Comparison of ENCODE assay signal across 31 mouse cellular contexts in genomic region chr6:66160805-66161204, GRCm38 (mm10).
A peak's percentile ranks its signal among the peaks of the same experiment; 100 is the strongest.
DNase-seq lines count a peak whose midpoint lies in the region; ATAC-seq and TF ChIP-seq lines count a peak whose summit lies in the region.
"Had no signal": no experiment of that assay in that cellular context is flagged by ENCODE, and none has a peak within 500 bp of the region (broad histone marks: within the 10 kb centered on the region; RNA-seq: fewer than 3 reads in every experiment).

No protein-coding gene starts in this region.

- H3K4me2 ChIP-seq in kidney, postnatal 0 days (ENCODE audit: low read length) = no peak overlapping the region
- H3K4me2 ChIP-seq: embryonic facial prominence, embryonic 12.5 days; embryonic facial prominence, embryonic 15.5 days; heart, embryonic 13.5 days; hindbrain, embryonic 13.5 days had no signal

- H3K36me3 ChIP-seq in kidney, postnatal 0 days (ENCODE audit: insufficient read depth, low read length) = no peaks in the 10 kb centered on the region
- H3K36me3 ChIP-seq: embryonic facial prominence, embryonic 12.5 days; embryonic facial prominence, embryonic 15.5 days; G1E; heart, embryonic 10.5 days; heart, embryonic 13.5 days; hindbrain, embryonic 13.5 days had no signal

- 27% methylated on average over 2 of the region's 2 CpGs for WGBS in kidney, postnatal 0 days

- no peak for TF ChIP-seq CTCF in kidney, postnatal 0 days (IDR thresholded peaks at IDR 0.05; ENCODE audit: low read depth)

- H3K9me3 ChIP-seq in kidney, postnatal 0 days (replicated peaks; ENCODE audit: low read length) = no peaks in the 10 kb centered on the region
- H3K9me3 ChIP-seq: embryonic facial prominence, embryonic 12.5 days; embryonic facial prominence, embryonic 15.5 days; heart, embryonic 10.5 days; heart, embryonic 13.5 days had no signal

- H3K4me1 ChIP-seq in kidney, postnatal 0 days (replicated peaks; ENCODE audit: insufficient read depth, low read length) = no peaks in the 10 kb centered on the region
- H3K4me1 ChIP-seq: embryonic facial prominence, embryonic 12.5 days; embryonic facial prominence, embryonic 15.5 days; heart, embryonic 10.5 days; heart, embryonic 13.5 days; hindbrain, embryonic 13.5 days had no signal

- ATAC-seq in kidney, postnatal 0 days (replicated peaks; ENCODE audit: low FRiP score, low read depth) = no peak
- ATAC-seq: activated CD4-positive, CD25-positive, alpha-beta regulatory T cell, adult 4 months; forebrain, embryonic 14.5 days; forebrain, postnatal 0 days; hindbrain, postnatal 0 days; inflammation-experienced regulatory T-cells, adult 6 months; intestine, embryonic 16.5 days had no signal

- no peak overlapping the region for H3K4me3 ChIP-seq in kidney, postnatal 0 days (replicated peaks; ENCODE audit: low read depth, low read length)
- H3K4me3 ChIP-seq: embryonic facial prominence, embryonic 12.5 days; embryonic facial prominence, embryonic 15.5 days; heart, adult 2 months; heart, embryonic 10.5 days; heart, embryonic 13.5 days; hindbrain, embryonic 13.5 days had no signal

- H3K9ac ChIP-seq in kidney, postnatal 0 days (ENCODE audit: low read depth, low read length) = no peak overlapping the region
- H3K9ac ChIP-seq: embryonic facial prominence, embryonic 12.5 days; embryonic facial prominence, embryonic 15.5 days; forebrain, postnatal 0 days; heart, embryonic 13.5 days; hindbrain, embryonic 13.5 days had no signal

- no peaks in the 10 kb centered on the region for H3K27me3 ChIP-seq in kidney, postnatal 0 days (ENCODE audit: insufficient read depth, low read length)
- H3K27me3 ChIP-seq: CH12.LX; embryonic facial prominence, embryonic 12.5 days; embryonic facial prominence, embryonic 15.5 days; heart, embryonic 13.5 days; hindbrain, embryonic 13.5 days had no signal

- peak; percentile 20 for DNase-seq in kidney, postnatal 0 days (ENCODE audit: low spot score)
- no peak for DNase-seq in kidney, postnatal 10 days
- peak; percentile 64 for DNase-seq in embryo, embryonic 10.5 days (ENCODE audit: low spot score)
- DNase-seq in embryo, embryonic 9.5 days (ENCODE audit: extremely low spot score) = peak; percentile 12
- peak; percentile 76 for DNase-seq in mesoderm, embryonic 11.5 days (ENCODE audit: low read depth, low spot score)
- no peak for DNase-seq in kidney, adult 18-20 months
- no peak for DNase-seq in T-cell, adult 2 months (ENCODE audit: low spot score)
- DNase-seq: adrenal gland, adult 8-10 months; adrenal gland, postnatal 25 days; B cell, adult 2 months; cerebellum, adult 11-12 months; cerebellum, adult 8-10 months; cerebellum, postnatal 10 days; cerebellum, postnatal 36 days; forebrain, postnatal 0 days; gastrocnemius, postnatal 36 days; heart, adult 2 months; heart, postnatal 14 days; heart, postnatal 4 days had no signal

- no peak overlapping the region for H3K27ac ChIP-seq in kidney, postnatal 0 days
- H3K27ac ChIP-seq: embryonic facial prominence, embryonic 12.5 days; embryonic facial prominence, embryonic 15.5 days; heart, adult 2 months; heart, embryonic 10.5 days; heart, embryonic 13.5 days; hindbrain, embryonic 13.5 days; hindbrain, postnatal 0 days had no signal

Comparison
In these comparisons a context has a peak if more than half of its experiments do, and no peak if none do; other contexts are left out.
1. DNase-seq: peak in kidney, postnatal 0 days (single experiment), embryo, embryonic 10.5 days (single experiment), embryo, embryonic 9.5 days (single experiment) and mesoderm, embryonic 11.5 days (single experiment); none in kidney, postnatal 10 days (single experiment), kidney, adult 18-20 months (single experiment) and T-cell, adult 2 months (single experiment).